Mouse (Mus musculus): ENCODE data around the gene Lsm7. TPM values are rescaled to one million over a fixed set of nuclear protein-coding genes. Genes with fewer than 3 reads are reported as not detected.
"Not testable (repeated sequence)": the region's sequence is repeated elsewhere in the genome, so short reads cannot be mapped to it uniquely, and the experiment has no call there.

The Lsm7 gene
- polyA plus RNA-seq, 1 experiment from 2014 or later: 226 TPM

DNA sequence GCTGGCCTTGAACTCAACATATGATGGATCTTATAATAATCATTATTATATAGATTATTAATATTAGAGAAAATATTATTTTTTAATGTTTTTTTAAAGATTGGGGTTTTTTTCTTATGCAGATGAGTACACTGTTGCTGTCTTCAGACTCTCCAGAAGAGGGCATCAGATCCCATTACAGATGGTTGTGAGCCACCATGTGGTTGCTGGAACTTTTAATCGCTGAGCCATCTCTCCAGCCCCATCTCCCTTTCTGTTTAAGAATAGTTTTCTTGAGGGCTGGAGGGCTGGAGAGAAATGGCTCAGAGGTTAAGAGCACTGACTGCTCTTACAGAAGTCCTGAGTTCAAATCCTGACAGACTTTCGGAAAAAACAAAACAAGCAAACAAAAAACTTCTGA, 33.0 kb downstream of the Lsm7 start:
- Histone ChIP-seq H3K4me2 (no peak overlapping the region), H3K4me3 (replicated peaks) (no peak overlapping the region), H3K9ac (replicated peaks) (no peak overlapping the region), H3K9me3 (replicated peaks) (no peaks in the 10 kb centered on the region), H3K27ac (replicated peaks) (no peak overlapping the region), H3K4me1 (0 out of 2 replicates have a peak, but pooled peaks cover 2% of the 10 kb centered on the region), H3K36me3 (no peaks in the 10 kb centered on the region), H3K27me3 (replicated peaks) (no peaks in the 10 kb centered on the region)
- ATAC-seq (ENCODE audit: low FRiP score): no peak
- 41% methylated on average over 2 of the region's 2 CpGs for WGBS

- Histone ChIP-seq H3K4me1 (no peaks in the 10 kb centered on the region), H3K36me3 (no peaks in the 10 kb centered on the region), H3K9me3 (replicated peaks) (no peaks in the 10 kb centered on the region), H3K4me2 (no peak overlapping the region), H3K27me3 (replicated peaks) (no peaks in the 10 kb centered on the region), H3K9ac (replicated peaks) (no peak overlapping the region), H3K4me3 (replicated peaks) (no peak overlapping the region), H3K27ac (replicated peaks) (no peak overlapping the region)
- no peak for ATAC-seq (ENCODE audit: low FRiP score)
- 64% methylated on average over 3 of the region's 3 CpGs for WGBS
Observed at GRCm38 (mm10) chr10:80819406-80819805, 35.6 kb downstream of the Lsm7 start.

DNA sequence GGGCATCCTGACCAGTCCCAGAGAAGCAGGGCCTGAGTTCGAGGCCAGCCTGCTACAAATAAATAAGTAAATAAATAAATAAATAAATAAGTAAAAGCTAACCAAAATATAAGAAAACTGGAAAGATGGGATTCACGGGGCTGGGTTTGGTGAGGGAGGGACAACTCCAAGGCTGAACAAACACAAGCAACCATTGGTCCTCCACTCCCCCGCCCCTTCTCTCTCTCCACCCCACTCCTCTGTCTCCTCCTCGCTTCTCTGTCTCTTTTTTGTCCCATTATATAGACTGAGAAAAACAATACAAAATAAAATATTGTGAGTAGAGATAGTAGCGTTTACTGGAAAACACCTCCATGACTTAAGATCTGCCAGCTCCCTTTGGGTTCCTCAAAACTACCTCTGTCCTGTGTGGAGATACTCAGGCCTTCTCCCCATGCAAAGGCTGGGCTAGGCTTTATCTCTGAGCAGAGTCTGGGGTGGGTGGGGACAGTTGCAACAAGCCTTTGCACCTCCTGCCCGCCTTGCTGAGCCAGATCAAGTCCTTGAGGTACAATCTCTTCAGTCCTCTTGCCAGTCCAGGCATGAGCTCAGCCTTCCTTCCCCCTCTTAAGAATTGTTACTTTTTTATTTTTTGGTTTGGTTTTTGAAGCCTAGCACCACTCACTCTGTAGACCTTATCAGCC, 36.3 kb downstream of the Lsm7 start:
- Histone ChIP-seq H3K36me3 (no peaks in the 10 kb centered on the region), H3K4me3 (replicated peaks) (no peak overlapping the region), H3K4me2 (no peak overlapping the region), H3K27me3 (replicated peaks) (no peaks in the 10 kb centered on the region), H3K27ac (replicated peaks) (no peak overlapping the region), H3K9ac (replicated peaks) (no peak overlapping the region), H3K9me3 (replicated peaks) (no peaks in the 10 kb centered on the region), H3K4me1 (no peaks in the 10 kb centered on the region)
- no peak for ATAC-seq (ENCODE audit: low FRiP score)
- 60% methylated on average over 6 of the region's 6 CpGs for WGBS

GRCm38 (mm10) chr10:80817955-80818354, 37.1 kb downstream of the Lsm7 start:
- H3K4me2 ChIP-seq; H3K9ac ChIP-seq (replicated peaks); ATAC-seq (ENCODE audit: low FRiP score); H3K4me3 ChIP-seq (replicated peaks); H3K27me3 ChIP-seq (replicated peaks); H3K9me3 ChIP-seq (replicated peaks); H3K4me1 ChIP-seq; H3K27ac ChIP-seq (replicated peaks); H3K36me3 ChIP-seq: not testable (repeated sequence)
- 89% methylated on average over 7 of the region's 7 CpGs for WGBS

GRCm38 (mm10) chr10:80817164-80817563, 37.8 kb downstream of the Lsm7 start:
- H3K36me3 ChIP-seq: no peaks in the 10 kb centered on the region
- H3K4me3 ChIP-seq (replicated peaks): no peak overlapping the region
- no peak for ATAC-seq (ENCODE audit: low FRiP score)
- H3K4me2 ChIP-seq: no peak overlapping the region
- H3K9me3 ChIP-seq (replicated peaks): no peaks in the 10 kb centered on the region
- H3K4me1 ChIP-seq: no peaks in the 10 kb centered on the region
- H3K9ac ChIP-seq (replicated peaks): no peak overlapping the region
- no peak overlapping the region for H3K27ac ChIP-seq (replicated peaks)
- H3K27me3 ChIP-seq (replicated peaks): peaks cover 7% of the 10 kb centered on the region; the same call in 1 of the 2 replicates
- WGBS: 71% methylated on average over 2 of the region's 2 CpGs

GRCm38 (mm10) chr10:80816303-80816702, 38.7 kb downstream of the Lsm7 start:
- H3K4me2 ChIP-seq; H3K9me3 ChIP-seq (replicated peaks); H3K4me1 ChIP-seq; H3K9ac ChIP-seq (replicated peaks); H3K27ac ChIP-seq (replicated peaks); H3K27me3 ChIP-seq (replicated peaks); H3K4me3 ChIP-seq (replicated peaks); H3K36me3 ChIP-seq; ATAC-seq (ENCODE audit: low FRiP score): not testable (repeated sequence)
- WGBS: 85% methylated on average over 3 of the region's 3 CpGs

DNA sequence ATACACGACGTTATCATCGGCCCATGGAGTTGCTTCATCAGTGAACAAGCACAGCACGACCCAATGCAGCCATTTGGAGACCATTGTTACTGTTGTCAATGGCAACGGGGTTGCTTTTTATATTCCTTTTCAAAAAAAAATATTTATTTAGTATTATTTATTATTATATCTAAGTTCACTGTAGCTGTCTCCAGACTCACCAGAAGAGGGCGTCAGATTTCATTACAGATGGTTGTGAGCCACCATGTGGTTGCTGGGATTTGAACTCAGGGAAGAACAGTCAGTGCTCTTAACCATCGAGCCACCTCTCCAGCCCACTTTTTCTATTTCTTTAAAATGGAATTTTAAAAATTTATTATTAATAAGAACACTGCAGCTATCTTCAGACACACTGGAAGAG, 40.2 kb downstream of the Lsm7 start:
- 61% methylated on average over 7 of the region's 7 CpGs for WGBS
- Histone ChIP-seq H3K4me3 (replicated peaks) (no peak overlapping the region), H3K27me3 (replicated peaks) (peaks cover 17% of the 10 kb centered on the region), H3K27ac (replicated peaks) (no peak overlapping the region), H3K4me2 (no peak overlapping the region), H3K36me3 (no peaks in the 10 kb centered on the region), H3K9ac (replicated peaks) (no peak overlapping the region), H3K9me3 (replicated peaks) (no peaks in the 10 kb centered on the region), H3K4me1 (no peaks in the 10 kb centered on the region)
- ATAC-seq (ENCODE audit: low FRiP score): no peak

GRCm38 (mm10) chr10:80813366-80813765, 41.6 kb downstream of the Lsm7 start, which contains the start of gene Jsrp1:
Gene Jsrp1, minus strand, starts transcription at chr10:80813498.
- no peak within 1 kb of the TSS for H3K27ac ChIP-seq (replicated peaks)

DNA sequence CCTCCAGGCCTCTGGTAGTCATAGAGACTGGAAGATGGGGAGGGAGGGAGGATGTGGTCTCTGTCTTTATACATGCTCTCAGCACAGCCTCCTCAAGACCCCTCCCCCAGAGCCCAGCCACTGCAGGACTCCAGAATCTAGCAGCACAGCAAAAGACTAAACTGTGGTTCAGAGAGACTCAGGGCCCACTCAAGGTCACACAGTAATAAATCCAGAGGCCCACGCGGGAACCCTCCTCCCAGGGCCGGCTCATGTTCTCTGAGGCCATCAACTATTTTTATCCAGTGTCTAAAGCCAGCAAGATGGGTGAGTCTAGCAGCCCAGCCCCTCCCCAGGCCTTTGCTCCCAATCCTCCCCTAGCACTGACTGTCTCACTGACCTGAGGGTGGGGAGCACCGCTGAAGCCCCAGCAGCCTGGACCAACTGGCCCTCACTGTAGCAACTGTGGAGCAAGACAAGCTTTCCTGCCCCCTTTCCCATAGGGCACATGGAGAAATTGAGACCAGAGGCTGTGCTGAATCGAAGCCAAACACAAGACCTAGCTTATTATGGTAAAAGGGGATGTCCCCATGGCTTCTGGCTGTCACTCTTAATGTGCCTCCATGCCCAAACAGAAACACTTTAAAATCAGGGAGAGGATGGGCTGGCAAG, 42.5 kb downstream of the Lsm7 start:
- Histone ChIP-seq H3K4me2 (no peak overlapping the region), H3K9ac (replicated peaks) (no peak overlapping the region), H3K4me1 (peaks cover 19% of the 10 kb centered on the region), H3K27me3 (replicated peaks) (peaks cover 27% of the 10 kb centered on the region), H3K36me3 (no peaks in the 10 kb centered on the region), H3K27ac (replicated peaks) (no peak overlapping the region), H3K9me3 (replicated peaks) (no peaks in the 10 kb centered on the region), H3K4me3 (replicated peaks) (no peak overlapping the region)
- no peak for ATAC-seq (ENCODE audit: low FRiP score)
- WGBS: 67% methylated on average over 5 of the region's 5 CpGs

More at GRCm38 (mm10) chr10:80813366-80813765, 41.6 kb downstream of the Lsm7 start, which contains the start of gene Jsrp1:
- Histone ChIP-seq H3K9ac (replicated peaks) (no peak within 1 kb of the TSS), H3K27me3 (replicated peaks) (peaks cover 27% of the 10 kb centered on the region), H3K4me2 (no peak within 1 kb of the TSS), H3K4me1 (peaks cover 11% of the 10 kb centered on the region), H3K36me3 (no peaks in the 10 kb centered on the region), H3K9me3 (replicated peaks) (no peaks in the 10 kb centered on the region), H3K4me3 (replicated peaks) (no peak within 1 kb of the TSS)
- 76% methylated on average over 4 of the region's 4 CpGs for WGBS
- ATAC-seq (ENCODE audit: low FRiP score): no peak

DNA sequence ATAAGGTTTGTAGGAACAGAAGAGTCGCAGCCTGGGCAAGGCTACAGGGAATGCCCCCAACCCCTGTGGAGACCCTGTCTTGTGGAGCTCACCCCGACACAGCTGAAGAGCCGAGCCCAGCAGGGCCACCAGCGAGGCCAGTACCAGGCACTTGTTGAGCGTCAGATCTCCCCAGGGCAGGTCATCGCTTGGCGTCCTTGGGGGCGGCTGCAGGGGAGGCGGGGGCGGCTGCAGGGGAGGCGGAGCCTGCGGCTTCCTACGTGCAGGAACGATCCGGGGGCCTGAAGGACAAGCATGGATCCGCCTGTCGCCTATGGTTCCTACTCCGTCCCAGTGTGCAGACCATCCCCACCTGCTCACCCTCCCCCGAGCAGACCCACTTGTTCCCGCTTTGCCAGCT, 44.9 kb downstream of the Lsm7 start:
- WGBS: 6% methylated on average over 18 of the region's 20 CpGs
- Histone ChIP-seq H3K36me3 (peaks cover 3% of the 10 kb centered on the region), H3K27ac (replicated peaks) (no peak overlapping the region), H3K4me1 (peaks cover 37% of the 10 kb centered on the region), H3K9ac (replicated peaks) (no peak overlapping the region), H3K4me3 (replicated peaks) (0 out of 2 replicates have a peak overlapping the region, but pooled peaks have one; percentile 4), H3K4me2 (peak overlapping the region; percentile 25; the same call in 1 of the 2 replicates), H3K27me3 (replicated peaks) (peaks cover 27% of the 10 kb centered on the region), H3K9me3 (replicated peaks) (no peaks in the 10 kb centered on the region)
- no peak for ATAC-seq (ENCODE audit: low FRiP score)

- 8% methylated on average over 18 of the region's 18 CpGs for WGBS
- H3K36me3 ChIP-seq: peaks cover 13% of the 10 kb centered on the region
- H3K27me3 ChIP-seq (replicated peaks): peaks cover 27% of the 10 kb centered on the region
- peak overlapping the region; percentile 40 for H3K9ac ChIP-seq (replicated peaks)
- no peak for ATAC-seq (ENCODE audit: low FRiP score)
- no peak overlapping the region for H3K27ac ChIP-seq (replicated peaks)
- H3K4me2 ChIP-seq: peak overlapping the region; percentile 98
- H3K4me3 ChIP-seq (replicated peaks): peak overlapping the region; percentile 14
- peaks cover 37% of the 10 kb centered on the region for H3K4me1 ChIP-seq
- no peaks in the 10 kb centered on the region for H3K9me3 ChIP-seq (replicated peaks)
Observed at GRCm38 (mm10) chr10:80808985-80809632, 45.9 kb downstream of the Lsm7 start.
